Mouse (Mus musculus) telencephalon, adult 2 months (tissue): ENCODE data around the gene Adam19.

Experiments
- DNase-seq: peaks from one replicate; pipeline ENCODE4 v3.0.0-alpha.2; 2011; ENCODE audit warnings: low read depth, low spot score

Adam19 gene

GRCm38 (mm10) chr11:46073061-46073849, 17.5 kb downstream of the Adam19 start:
- no peak for DNase-seq

GRCm38 (mm10) chr11:46073850-46074688, 18.3 kb downstream of the Adam19 start:
- no peak for DNase-seq

GRCm38 (mm10) chr11:46075507-46075906, 19.7 kb downstream of the Adam19 start:
- no peak for DNase-seq

DNA sequence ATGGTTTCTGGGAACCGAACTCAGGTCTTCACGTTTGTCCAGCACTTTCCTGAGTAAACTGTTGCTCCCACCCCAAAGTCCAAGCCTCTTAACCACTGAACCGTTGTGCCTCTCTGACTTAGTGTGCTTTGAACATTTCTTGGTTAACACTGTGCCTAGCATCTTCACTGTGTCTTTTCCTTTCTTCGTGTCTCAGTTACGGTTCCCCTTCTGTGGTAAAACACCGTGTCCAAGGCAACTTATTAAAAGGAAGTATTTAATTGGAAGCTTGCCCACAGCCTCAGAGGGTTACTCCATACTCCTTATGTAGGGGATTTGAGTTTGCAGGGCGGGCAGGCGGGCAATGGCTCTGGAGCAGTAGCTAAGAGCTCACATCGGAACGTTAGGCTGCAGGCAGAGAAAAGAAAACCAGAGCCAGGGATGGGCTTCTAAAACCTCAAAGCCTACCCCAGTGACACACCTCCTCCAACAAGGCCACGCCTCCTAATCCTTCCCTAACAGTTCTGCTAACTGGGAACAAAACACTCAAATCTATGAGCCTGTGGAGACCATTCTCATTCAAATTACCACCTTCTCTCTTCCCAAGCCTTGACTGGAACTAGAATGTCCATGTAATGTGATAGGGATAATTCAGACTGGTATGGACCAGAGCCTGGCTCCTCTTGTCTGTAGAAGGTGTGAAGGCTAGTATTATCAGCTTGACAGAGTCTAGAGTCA, 20.8 kb downstream of the Adam19 start:
- no peak for DNase-seq

DNA sequence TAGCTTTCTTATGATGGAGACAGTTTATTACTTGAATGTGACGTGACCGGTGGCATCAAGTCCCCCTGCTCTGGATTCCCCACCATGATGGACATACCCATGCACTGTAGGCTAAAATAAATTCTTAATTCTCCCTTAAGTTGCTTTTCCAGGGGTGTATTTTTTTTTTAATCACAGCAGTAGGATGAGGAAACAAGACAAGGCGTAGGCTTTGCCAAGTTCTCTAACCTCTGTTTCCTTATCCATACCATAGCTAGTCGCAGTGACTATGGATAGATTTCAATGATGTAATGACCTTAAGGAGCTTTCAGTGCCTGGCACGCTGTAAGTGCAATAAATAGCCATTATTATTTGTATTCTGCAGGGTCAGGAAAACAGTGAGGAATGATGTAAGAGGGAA, 21.5 kb downstream of the Adam19 start:
- DNase-seq = no peak

- no peak for DNase-seq
Measured at GRCm38 (mm10) chr11:46077732-46078375, 22.1 kb downstream of the Adam19 start.

DNA sequence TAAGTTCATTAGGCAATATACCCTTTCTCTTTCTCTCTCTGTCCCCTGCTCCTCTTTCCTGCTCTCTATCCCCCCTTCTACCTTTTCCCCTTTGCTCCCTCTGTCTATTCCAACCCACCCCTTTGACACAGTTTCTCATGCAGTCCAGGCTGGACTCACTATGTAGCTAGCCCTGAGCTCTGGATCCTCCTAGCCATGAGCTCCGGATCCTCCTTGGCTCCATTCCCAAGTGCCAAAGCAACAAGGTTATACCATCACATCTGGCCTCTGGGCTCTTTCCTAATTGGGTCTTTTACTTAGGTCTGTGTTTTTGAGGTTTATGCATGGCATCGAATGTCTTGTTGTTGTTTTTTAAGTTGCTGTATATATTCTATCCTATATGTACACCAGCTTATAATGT, 25.3 kb downstream of the Adam19 start:
- no peak for DNase-seq

DNA sequence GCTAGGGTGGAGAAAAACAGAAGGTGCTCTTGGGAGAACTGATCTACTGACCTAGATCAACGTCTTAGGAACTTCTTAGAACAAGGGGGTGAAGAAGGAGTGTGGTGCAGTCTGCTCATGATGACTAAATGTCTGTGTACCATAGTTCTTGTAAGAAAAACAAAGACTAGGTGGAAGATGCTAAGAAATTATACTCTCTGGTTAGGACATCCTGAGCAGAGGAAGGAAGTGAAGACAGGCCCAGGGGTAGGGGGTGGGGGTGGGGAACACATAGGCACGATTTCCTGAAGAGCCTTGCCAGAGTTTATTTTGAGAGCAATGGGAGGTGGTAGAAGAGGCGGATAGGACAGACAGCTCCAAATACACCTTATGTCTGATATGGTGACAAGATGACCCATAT, 27.6 kb downstream of the Adam19 start:
- no peak for DNase-seq

DNA sequence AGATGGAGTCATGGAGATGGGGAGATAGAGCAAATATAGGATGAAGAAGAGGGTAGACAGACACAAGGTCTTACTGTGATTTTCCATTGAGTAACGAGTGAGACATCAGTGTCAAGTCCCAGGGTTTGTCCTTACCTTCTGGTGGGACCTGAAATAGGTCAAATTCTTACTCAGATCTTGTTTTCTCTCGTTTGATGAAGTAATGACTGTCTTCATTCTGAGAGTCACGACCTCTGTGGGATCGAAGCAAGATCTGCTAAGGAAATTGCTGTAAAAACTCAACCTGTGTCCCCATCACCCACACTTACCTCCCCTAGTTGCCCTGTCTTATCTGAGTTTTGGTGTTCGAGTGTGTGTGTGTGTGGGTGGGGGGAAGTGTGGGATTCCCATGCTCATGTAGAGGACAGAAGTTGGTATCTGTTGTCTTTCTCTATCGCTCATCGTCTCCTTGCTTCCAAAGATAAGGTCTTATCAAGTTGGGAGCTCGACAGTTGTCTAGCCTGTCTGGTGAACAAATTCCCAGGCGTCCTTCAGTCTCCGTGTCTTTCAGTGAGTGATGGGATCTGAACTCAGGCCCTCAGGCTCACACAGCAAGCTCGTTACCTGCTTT, 28.1 kb downstream of the Adam19 start:
- no peak for DNase-seq

- no peak for DNase-seq
Measured at GRCm38 (mm10) chr11:46084568-46084967, 28.8 kb downstream of the Adam19 start.

DNA sequence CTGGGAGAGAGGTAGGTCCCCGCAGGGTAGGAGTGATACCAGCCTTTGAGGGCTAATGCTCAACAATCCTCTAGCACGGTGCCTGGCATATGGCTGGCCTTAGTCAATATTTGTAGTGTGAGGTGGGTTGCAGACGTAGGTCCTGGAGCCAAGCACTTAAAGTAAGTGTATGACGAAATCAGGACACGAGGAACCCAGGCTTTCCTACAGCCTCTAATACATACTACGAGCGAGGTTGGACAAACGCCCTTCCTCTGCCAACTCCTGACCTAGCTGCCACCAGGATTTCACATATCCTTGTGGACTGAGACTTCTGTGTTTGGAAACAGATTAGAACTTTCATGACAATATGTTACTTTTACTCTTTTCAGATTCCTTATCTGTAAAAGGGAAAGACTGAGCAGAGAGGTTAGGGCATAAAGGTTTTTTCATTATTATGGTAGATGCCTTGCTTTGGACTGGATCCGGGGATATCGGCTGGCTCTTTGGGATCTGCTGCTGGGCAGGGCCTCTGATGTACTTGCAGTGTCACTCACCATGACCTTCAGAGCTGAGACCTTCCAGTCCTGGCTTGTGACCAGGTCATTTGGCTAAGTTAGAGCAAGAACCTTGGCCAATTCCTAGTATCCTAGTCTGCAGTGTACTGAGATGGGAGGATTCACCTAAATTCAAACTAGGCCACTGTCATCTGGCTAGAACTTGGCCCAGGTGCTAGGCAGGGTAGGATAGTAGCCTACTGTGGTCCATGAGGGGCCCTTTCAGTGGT, 29.8 kb downstream of the Adam19 start:
- no peak for DNase-seq

DNA sequence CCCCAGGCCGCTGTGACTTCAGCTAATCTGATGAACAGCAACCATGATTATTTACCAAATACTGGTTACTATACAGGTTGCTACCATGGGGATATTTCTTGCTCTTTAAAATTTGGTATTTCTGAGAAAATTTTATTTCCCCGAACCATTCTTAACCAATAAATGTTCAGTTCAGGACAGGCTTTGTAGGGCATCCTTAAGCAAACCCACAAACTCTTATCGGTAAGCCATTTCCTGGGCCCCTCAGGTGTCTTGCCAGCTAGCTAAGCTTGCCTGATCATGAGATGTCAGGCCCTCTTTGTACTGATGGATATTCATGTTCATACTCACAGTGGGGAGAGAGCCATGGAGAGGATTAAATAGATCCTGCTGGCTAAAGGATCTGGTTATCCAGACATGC, 30.7 kb downstream of the Adam19 start:
- no peak for DNase-seq

DNA sequence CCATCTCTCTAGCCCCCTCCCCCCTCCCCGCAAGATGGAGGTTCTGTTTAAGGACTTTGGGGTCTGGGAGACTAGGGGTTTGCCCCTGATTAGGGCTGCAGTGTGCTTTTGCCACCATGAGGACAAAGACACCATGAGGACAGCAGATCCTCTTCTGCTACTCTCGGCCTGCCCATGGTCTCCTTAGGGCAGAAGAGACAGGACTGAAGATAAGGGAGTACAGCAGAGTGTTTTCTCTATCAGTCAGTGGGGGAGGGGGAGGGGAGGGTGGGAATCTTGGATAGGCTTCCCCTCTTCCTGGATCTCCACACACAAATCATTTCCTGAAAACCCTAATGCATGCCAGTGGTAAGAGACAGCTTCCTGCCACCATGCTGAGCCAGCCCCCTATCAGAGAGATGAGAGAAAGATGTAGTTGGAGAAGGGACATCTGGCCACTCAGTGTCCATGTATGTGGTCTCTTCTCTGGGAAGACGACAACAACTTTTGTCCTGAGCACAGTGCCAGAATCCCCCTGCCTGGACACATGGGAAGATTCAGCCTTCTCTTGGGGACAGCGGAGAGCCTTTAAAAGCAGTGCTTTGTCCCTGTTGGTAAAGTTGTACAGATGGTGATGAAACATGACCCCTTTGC, 33.4 kb downstream of the Adam19 start:
- DNase-seq = no peak

DNA sequence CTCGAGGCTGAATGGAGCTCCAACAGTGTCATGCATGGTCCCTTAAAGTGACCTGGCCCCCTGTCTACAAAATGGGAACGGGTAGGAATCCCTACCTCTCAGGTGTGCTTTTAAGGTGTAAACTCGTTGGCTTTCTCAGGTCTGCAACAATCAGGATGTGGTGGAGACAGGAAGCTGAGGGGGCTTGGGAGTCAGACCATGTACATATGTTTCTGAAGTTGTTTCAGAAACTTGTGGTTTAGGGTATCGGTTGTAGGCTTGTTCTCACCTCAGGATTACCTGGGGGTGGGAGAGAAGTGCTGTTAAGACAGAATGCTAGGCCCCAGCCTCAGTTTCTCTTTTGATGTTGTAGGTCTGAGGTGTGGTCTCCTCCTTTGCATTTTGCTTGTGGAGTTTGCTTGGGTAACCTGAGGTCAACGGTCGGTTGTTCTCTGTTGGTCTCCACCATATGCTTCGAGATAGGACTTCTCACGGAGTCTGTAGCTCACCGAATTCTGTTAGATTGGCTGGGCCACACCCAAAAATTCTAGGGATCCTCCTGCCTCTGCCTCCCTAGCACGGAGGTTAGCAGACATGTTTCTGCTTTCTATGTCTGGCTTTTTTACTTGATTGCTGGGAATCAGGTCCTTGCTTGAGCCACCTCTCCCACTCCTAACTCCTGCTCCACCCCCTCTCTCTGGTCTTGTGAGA, 34.4 kb downstream of the Adam19 start:
- no peak for DNase-seq

GRCm38 (mm10) chr11:46090951-46091667, 35.3 kb downstream of the Adam19 start:
- no peak for DNase-seq

GRCm38 (mm10) chr11:46092121-46092520, 36.3 kb downstream of the Adam19 start:
- peak; percentile 35 for DNase-seq

- no peak for DNase-seq
Measured at GRCm38 (mm10) chr11:46095477-46096264, 39.9 kb downstream of the Adam19 start.

DNA sequence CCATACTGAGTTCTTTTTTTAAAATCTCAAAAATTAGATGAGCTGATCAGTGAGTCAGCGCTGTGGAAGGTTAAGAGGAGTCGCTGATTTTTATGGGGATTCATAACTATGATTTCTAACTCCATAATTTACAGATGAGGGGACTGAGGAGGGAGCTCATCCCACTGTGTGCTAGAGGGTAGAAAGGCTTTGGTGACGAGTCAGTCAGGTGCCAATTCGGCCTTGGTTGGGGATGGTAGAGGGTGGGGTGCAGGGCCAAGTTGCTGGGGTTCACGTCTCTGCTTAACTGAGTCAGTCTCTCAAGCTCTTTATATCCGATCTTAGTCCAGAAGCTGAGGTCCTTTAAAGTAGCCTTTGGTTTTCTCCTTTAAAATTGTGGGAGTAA, 40.5 kb downstream of the Adam19 start:
- no peak for DNase-seq
